Mouse (Mus musculus) G1E (cell line): ENCODE results near the gene Pard3b.

Experiments used
- CTCF ChIP-seq: IDR thresholded peaks from 2 replicates; pipeline ENCODE4 v1.5.1; 2012; ENCODE audit warnings: low read depth, low read length, inconsistent platforms, mixed read lengths
- GATA1 ChIP-seq: IDR thresholded peaks from 2 replicates; pipeline ENCODE4 v1.6.1; 2012; ENCODE audit warnings: borderline replicate concordance, low read length, inconsistent platforms, mixed read lengths

- no peak for TF ChIP-seq CTCF
- TF ChIP-seq GATA1, result no peak
Observed at GRCm38 (mm10) chr1:62646812-62647211, 1008.2 kb downstream of the Pard3b start.
